Mouse (Mus musculus): ENCODE measurements at regions not wholly inside any gene's neighbourhood (a gene's known extent, or its start where the extent isn't known, plus 50 kb on each side); places are given as distances from the start of the nearest gene placed in this dataset.

GRCm38 (mm10) chr3:82265941-82266340 lies 91.9 kb upstream of the Map9 start:
- no peak overlapping the region for H3K27ac ChIP-seq (ENCODE audit: low read length)
- ATAC-seq: no peak
- no peak overlapping the region for H3K9ac ChIP-seq (ENCODE audit: low read depth, low read length)
- no peak overlapping the region for H3K4me3 ChIP-seq (ENCODE audit: low read depth, low read length)
- H3K9me3 ChIP-seq (replicated peaks; ENCODE audit: control insufficient read depth, low read length, poor library complexity, severe bottlenecking): no peaks in the 10 kb centered on the region; the same call in 1 of the 2 replicates
- H3K4me1 ChIP-seq (ENCODE audit: control insufficient read depth, insufficient read depth, low read length): no peaks in the 10 kb centered on the region
- no peak overlapping the region for H3K4me2 ChIP-seq (ENCODE audit: low read length)
- no peaks in the 10 kb centered on the region for H3K36me3 ChIP-seq (ENCODE audit: control insufficient read depth, insufficient read depth, low read length)
- no peaks in the 10 kb centered on the region for H3K27me3 ChIP-seq (ENCODE audit: control insufficient read depth, insufficient read depth, low read depth, low read length)
- WGBS: 93% methylated on average over 1 of the region's 1 CpGs

- no peaks in the 10 kb centered on the region for H3K9me3 ChIP-seq (replicated peaks; ENCODE audit: control insufficient read depth, low read length, poor library complexity, severe bottlenecking)
- H3K27ac ChIP-seq (ENCODE audit: low read length): no peak overlapping the region
- no peak overlapping the region for H3K4me2 ChIP-seq (ENCODE audit: low read length)
- H3K4me1 ChIP-seq (ENCODE audit: control insufficient read depth, insufficient read depth, low read length): no peaks in the 10 kb centered on the region
- no peak for ATAC-seq
- H3K27me3 ChIP-seq (ENCODE audit: control insufficient read depth, insufficient read depth, low read depth, low read length): no peaks in the 10 kb centered on the region
- H3K9ac ChIP-seq (ENCODE audit: low read depth, low read length): no peak overlapping the region
- H3K4me3 ChIP-seq (ENCODE audit: low read depth, low read length): no peak overlapping the region
- no peaks in the 10 kb centered on the region for H3K36me3 ChIP-seq (ENCODE audit: control insufficient read depth, insufficient read depth, low read length)
- 90% methylated on average over 3 of the region's 3 CpGs for WGBS
Observed at GRCm38 (mm10) chr3:82261976-82262375, 95.9 kb upstream of the Map9 start.

GRCm38 (mm10) chr3:82259986-82260652 lies 97.7 kb upstream of the Map9 start:
- no peak for ATAC-seq
- Histone ChIP-seq H3K36me3 (ENCODE audit: control insufficient read depth, insufficient read depth, low read length) (no peaks in the 10 kb centered on the region), H3K9me3 (replicated peaks; ENCODE audit: control insufficient read depth, low read length, poor library complexity, severe bottlenecking) (no peaks in the 10 kb centered on the region), H3K27ac (ENCODE audit: low read length) (no peak overlapping the region), H3K27me3 (ENCODE audit: control insufficient read depth, insufficient read depth, low read depth, low read length) (no peaks in the 10 kb centered on the region), H3K4me1 (ENCODE audit: control insufficient read depth, insufficient read depth, low read length) (no peaks in the 10 kb centered on the region), H3K4me3 (ENCODE audit: low read depth, low read length) (no peak overlapping the region), H3K9ac (ENCODE audit: low read depth, low read length) (no peak overlapping the region), H3K4me2 (ENCODE audit: low read length) (no peak overlapping the region)
- WGBS: 90% methylated on average over 4 of the region's 4 CpGs

GRCm38 (mm10) chr3:82250796-82251261 lies 105.2 kb upstream of the Gucy1a1 start:
- peak overlapping the region; percentile 83 for H3K27ac ChIP-seq (ENCODE audit: low read length)
- no peaks in the 10 kb centered on the region for H3K36me3 ChIP-seq (ENCODE audit: control insufficient read depth, insufficient read depth, low read length)
- no peaks in the 10 kb centered on the region for H3K9me3 ChIP-seq (replicated peaks; ENCODE audit: control insufficient read depth, low read length, poor library complexity, severe bottlenecking)
- H3K27me3 ChIP-seq (ENCODE audit: control insufficient read depth, insufficient read depth, low read depth, low read length): no peaks in the 10 kb centered on the region
- H3K4me3 ChIP-seq (ENCODE audit: low read depth, low read length): no peak overlapping the region
- WGBS: 27% methylated on average over 3 of the region's 3 CpGs
- peak overlapping the region; percentile 5 for H3K4me2 ChIP-seq (ENCODE audit: low read length)
- peaks cover 14% of the 10 kb centered on the region for H3K4me1 ChIP-seq (ENCODE audit: control insufficient read depth, insufficient read depth, low read length)
- ATAC-seq: peak; percentile 81
- no peak overlapping the region for H3K9ac ChIP-seq (ENCODE audit: low read depth, low read length)

GRCm38 (mm10) chr3:82249968-82250795 lies 104.6 kb upstream of the Gucy1a1 start:
- 27% methylated on average over 6 of the region's 6 CpGs for WGBS
- Histone ChIP-seq H3K4me1 (ENCODE audit: control insufficient read depth, insufficient read depth, low read length) (peaks cover 14% of the 10 kb centered on the region), H3K27me3 (ENCODE audit: control insufficient read depth, insufficient read depth, low read depth, low read length) (no peaks in the 10 kb centered on the region), H3K4me3 (ENCODE audit: low read depth, low read length) (no peak overlapping the region), H3K4me2 (ENCODE audit: low read length) (peak overlapping the region; percentile 6), H3K36me3 (ENCODE audit: control insufficient read depth, insufficient read depth, low read length) (no peaks in the 10 kb centered on the region), H3K9ac (ENCODE audit: low read depth, low read length) (no peak overlapping the region), H3K27ac (ENCODE audit: low read length) (peak overlapping the region; percentile 83), H3K9me3 (replicated peaks; ENCODE audit: control insufficient read depth, low read length, poor library complexity, severe bottlenecking) (no peaks in the 10 kb centered on the region)
- peak; percentile 81 for ATAC-seq

GRCm38 (mm10) chr3:82236377-82237057 lies 90.9 kb upstream of the Gucy1a1 start:
- no peaks in the 10 kb centered on the region for H3K27me3 ChIP-seq (ENCODE audit: control insufficient read depth, insufficient read depth, low read depth, low read length)
- no peaks in the 10 kb centered on the region for H3K36me3 ChIP-seq (ENCODE audit: control insufficient read depth, insufficient read depth, low read length)
- peaks cover 8% of the 10 kb centered on the region; the same call in 1 of the 2 replicates for H3K4me1 ChIP-seq (ENCODE audit: control insufficient read depth, insufficient read depth, low read length)
- peak overlapping the region; percentile 51 for H3K27ac ChIP-seq (ENCODE audit: low read length)
- ATAC-seq: peak; percentile 87
- WGBS: 22% methylated on average over 2 of the region's 2 CpGs
- no peak overlapping the region for H3K4me2 ChIP-seq (ENCODE audit: low read length)
- no peaks in the 10 kb centered on the region for H3K9me3 ChIP-seq (replicated peaks; ENCODE audit: control insufficient read depth, low read length, poor library complexity, severe bottlenecking)
- H3K9ac ChIP-seq (ENCODE audit: low read depth, low read length): no peak overlapping the region
- no peak overlapping the region for H3K4me3 ChIP-seq (ENCODE audit: low read depth, low read length)

- Histone ChIP-seq H3K4me1 (ENCODE audit: control insufficient read depth, insufficient read depth, low read length) (peaks cover 8% of the 10 kb centered on the region; the same call in 1 of the 2 replicates), H3K27me3 (ENCODE audit: control insufficient read depth, insufficient read depth, low read depth, low read length) (no peaks in the 10 kb centered on the region), H3K36me3 (ENCODE audit: control insufficient read depth, insufficient read depth, low read length) (no peaks in the 10 kb centered on the region), H3K4me3 (ENCODE audit: low read depth, low read length) (no peak overlapping the region), H3K4me2 (ENCODE audit: low read length) (no peak overlapping the region), H3K9ac (ENCODE audit: low read depth, low read length) (no peak overlapping the region), H3K27ac (ENCODE audit: low read length) (no peak overlapping the region), H3K9me3 (replicated peaks; ENCODE audit: control insufficient read depth, low read length, poor library complexity, severe bottlenecking) (no peaks in the 10 kb centered on the region)
- ATAC-seq: no peak
Observed at GRCm38 (mm10) chr3:82234306-82234705, 88.7 kb upstream of the Gucy1a1 start.

- WGBS: 85% methylated on average over 1 of the region's 1 CpGs
- Histone ChIP-seq H3K9me3 (replicated peaks; ENCODE audit: control insufficient read depth, low read length, poor library complexity, severe bottlenecking) (no peaks in the 10 kb centered on the region), H3K4me1 (ENCODE audit: control insufficient read depth, insufficient read depth, low read length) (no peaks in the 10 kb centered on the region)
Observed at GRCm38 (mm10) chr3:82223379-82223778, 77.8 kb upstream of the Gucy1a1 start.

GRCm38 (mm10) chr3:82221924-82222323 lies 76.3 kb upstream of the Gucy1a1 start:
- Histone ChIP-seq H3K4me1 (ENCODE audit: control insufficient read depth, insufficient read depth, low read length) (no peaks in the 10 kb centered on the region), H3K9ac (ENCODE audit: low read depth, low read length) (no peak overlapping the region), H3K4me2 (ENCODE audit: low read length) (no peak overlapping the region), H3K27ac (ENCODE audit: low read length) (no peak overlapping the region), H3K36me3 (ENCODE audit: control insufficient read depth, insufficient read depth, low read length) (no peaks in the 10 kb centered on the region), H3K9me3 (replicated peaks; ENCODE audit: control insufficient read depth, low read length, poor library complexity, severe bottlenecking) (no peaks in the 10 kb centered on the region), H3K4me3 (ENCODE audit: low read depth, low read length) (no peak overlapping the region), H3K27me3 (ENCODE audit: control insufficient read depth, insufficient read depth, low read depth, low read length) (no peaks in the 10 kb centered on the region)
- 83% methylated on average over 1 of the region's 1 CpGs for WGBS
- no peak for ATAC-seq

More at GRCm38 (mm10) chr3:82223379-82223778, 77.8 kb upstream of the Gucy1a1 start:
- Histone ChIP-seq H3K36me3 (ENCODE audit: control insufficient read depth, insufficient read depth, low read length) (no peaks in the 10 kb centered on the region), H3K27me3 (ENCODE audit: control insufficient read depth, insufficient read depth, low read depth, low read length) (no peaks in the 10 kb centered on the region), H3K4me2 (ENCODE audit: low read length) (no peak overlapping the region), H3K27ac (ENCODE audit: low read length) (no peak overlapping the region), H3K9ac (ENCODE audit: low read depth, low read length) (no peak overlapping the region), H3K4me3 (ENCODE audit: low read depth, low read length) (no peak overlapping the region)
- no peak for ATAC-seq

All from midbrain, embryonic 16.5 days (tissue).